Mouse (Mus musculus) stomach, postnatal 0 days (tissue): ENCODE measurements around the gene Rarb.

ENCODE experiments used
- CTCF ChIP-seq: IDR thresholded peaks from 2 replicates; pipeline ENCODE4 v1.5.1; 2016; ENCODE audit warnings: antibody characterized with exemption, low read depth, mild to moderate bottlenecking, moderate library complexity
- EP300 ChIP-seq: optimal IDR thresholded peaks from 2 replicates; pipeline ENCODE3; 2016; ENCODE audit warnings: antibody characterized with exemption

DNA sequence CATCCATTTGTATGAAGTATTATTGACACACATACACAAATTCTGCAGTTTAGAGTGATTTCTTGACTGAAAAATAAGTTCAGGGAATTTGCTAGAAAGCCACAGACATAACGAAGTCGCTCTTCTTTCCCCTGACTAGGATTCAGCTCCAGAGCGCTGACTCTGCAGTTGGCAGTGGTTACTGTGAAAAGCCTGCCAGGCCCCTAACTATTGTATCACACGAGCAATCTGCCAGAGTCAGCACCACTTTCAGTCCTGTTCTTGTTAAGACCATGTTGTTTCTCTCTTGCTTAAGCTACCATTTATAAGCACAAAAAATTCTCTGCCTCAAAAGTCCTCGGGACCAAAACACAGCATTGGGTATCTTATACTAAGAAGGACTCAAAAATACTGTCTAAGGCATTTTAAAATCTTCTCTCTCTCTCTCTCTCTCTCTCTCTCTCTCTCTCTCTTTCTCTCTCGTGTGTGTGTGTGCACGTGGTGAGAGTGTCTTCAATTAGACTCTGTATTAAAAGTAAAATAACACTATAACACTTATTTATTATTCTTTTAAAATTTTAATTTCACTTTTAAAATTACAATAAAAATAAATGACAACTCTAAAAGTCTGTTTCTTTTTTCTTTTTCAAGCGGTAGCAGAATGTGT is 22.1 kb upstream of the Rarb start:
- TF ChIP-seq CTCF (no peak), EP300 (no peak)
